ENCODE assay signal across 14 mouse cellular contexts in genomic region chr14:74359663-74360552, GRCm38 (mm10).
DNase-seq lines count a peak whose midpoint lies in the region; ATAC-seq lines count a peak whose summit lies in the region.
"Had no signal": no experiment of that assay in that cellular context is flagged by ENCODE, and none has a peak within 500 bp of the region (broad histone marks: within the 10 kb centered on the region; RNA-seq: fewer than 3 reads in every experiment).

No protein-coding gene starts in this region.

- peak; percentile 37 for DNase-seq in embryonic facial prominence, embryonic 14.5 days (ENCODE audit: low spot score)
- DNase-seq in embryonic facial prominence, embryonic 10.5 days (ENCODE audit: low spot score): no peak
- peak; percentile 34 for DNase-seq in thymus, postnatal 0 days (ENCODE audit: low spot score)
- DNase-seq in thymus, postnatal 4 days: no peak
- no peak for DNase-seq in urinary bladder, postnatal 25 days (ENCODE audit: low spot score)
- DNase-seq in testis, postnatal 10 days (ENCODE audit: low spot score): no peak
- DNase-seq in layer of hippocampus, adult 18-20 months (ENCODE audit: low spot score in 2 of 2): no peak
- DNase-seq: cerebellum, adult 9-11 months; gastrocnemius, postnatal 10 days; lung, adult 2 months; right cerebral cortex, postnatal 4 days had no signal

- WGBS in embryonic facial prominence, embryonic 14.5 days: 43% methylated on average over 12 of the region's 12 CpGs
- 56% methylated on average over 12 of the region's 12 CpGs for WGBS in embryonic facial prominence, embryonic 10.5 days
- 37% methylated on average over 12 of the region's 12 CpGs for WGBS in hindbrain, embryonic 15.5 days

- no peak overlapping the region for H3K4me2 ChIP-seq in embryonic facial prominence, embryonic 14.5 days (ENCODE audit: low read depth, low read length)
- H3K4me2 ChIP-seq in hindbrain, embryonic 15.5 days: peak overlapping the region; percentile 14; the same call in 1 of the 2 replicates
- H3K4me2 ChIP-seq: stomach, embryonic 15.5 days had no signal

- no peak overlapping the region for H3K9ac ChIP-seq in embryonic facial prominence, embryonic 14.5 days (ENCODE audit: low read depth, low read length)
- H3K9ac ChIP-seq in hindbrain, embryonic 15.5 days: no peak overlapping the region
- H3K9ac ChIP-seq: stomach, embryonic 15.5 days had no signal

- no peaks in the 10 kb centered on the region for H3K9me3 ChIP-seq in embryonic facial prominence, embryonic 14.5 days (ENCODE audit: control insufficient read depth, low read length)
- no peaks in the 10 kb centered on the region for H3K9me3 ChIP-seq in embryonic facial prominence, embryonic 10.5 days
- H3K9me3 ChIP-seq in hindbrain, embryonic 15.5 days: no peaks in the 10 kb centered on the region
- H3K9me3 ChIP-seq: stomach, embryonic 15.5 days had no signal

- no peaks in the 10 kb centered on the region for H3K27me3 ChIP-seq in embryonic facial prominence, embryonic 14.5 days (replicated peaks; ENCODE audit: control insufficient read depth, insufficient read depth, low read length)
- H3K27me3 ChIP-seq in embryonic facial prominence, embryonic 10.5 days (replicated peaks; ENCODE audit: low read depth, poor library complexity, severe bottlenecking): no peaks in the 10 kb centered on the region
- no peaks in the 10 kb centered on the region for H3K27me3 ChIP-seq in hindbrain, embryonic 15.5 days
- H3K27me3 ChIP-seq: stomach, embryonic 15.5 days had no signal

- no peaks in the 10 kb centered on the region for H3K36me3 ChIP-seq in embryonic facial prominence, embryonic 14.5 days (ENCODE audit: control insufficient read depth, insufficient read depth, low read length)
- no peaks in the 10 kb centered on the region for H3K36me3 ChIP-seq in embryonic facial prominence, embryonic 10.5 days (replicated peaks)
- no peaks in the 10 kb centered on the region for H3K36me3 ChIP-seq in hindbrain, embryonic 15.5 days
- H3K36me3 ChIP-seq: stomach, embryonic 15.5 days had no signal

- peak; percentile 65; the same call in 1 of the 2 replicates for ATAC-seq in embryonic facial prominence, embryonic 14.5 days (ENCODE audit: low read depth)
- ATAC-seq in hindbrain, embryonic 15.5 days (ENCODE audit: low FRiP score, low read depth): 0 out of 2 replicates have a peak, but pooled peaks have one; percentile 63

- no peak overlapping the region for H3K27ac ChIP-seq in embryonic facial prominence, embryonic 14.5 days (replicated peaks; ENCODE audit: low read depth, low read length)
- H3K27ac ChIP-seq in embryonic facial prominence, embryonic 10.5 days (replicated peaks): no peak overlapping the region
- H3K27ac ChIP-seq in hindbrain, embryonic 15.5 days (replicated peaks): no peak overlapping the region
- H3K27ac ChIP-seq: stomach, embryonic 15.5 days had no signal

- H3K4me1 ChIP-seq in embryonic facial prominence, embryonic 14.5 days (ENCODE audit: control insufficient read depth, insufficient read depth, low read length): no peaks in the 10 kb centered on the region
- H3K4me1 ChIP-seq in embryonic facial prominence, embryonic 10.5 days: 0 out of 2 replicates have a peak, but pooled peaks cover 6% of the 10 kb centered on the region
- no peaks in the 10 kb centered on the region; the same call in 1 of the 2 replicates for H3K4me1 ChIP-seq in hindbrain, embryonic 15.5 days (replicated peaks)
- H3K4me1 ChIP-seq: stomach, embryonic 15.5 days had no signal

- no peak overlapping the region for H3K4me3 ChIP-seq in embryonic facial prominence, embryonic 14.5 days (ENCODE audit: low read depth, low read length)
- H3K4me3 ChIP-seq in embryonic facial prominence, embryonic 10.5 days: no peak overlapping the region
- no peak overlapping the region for H3K4me3 ChIP-seq in hindbrain, embryonic 15.5 days
- H3K4me3 ChIP-seq: erythroblast, embryonic 14.5 days; stomach, embryonic 15.5 days had no signal

Comparison
In these comparisons a context has a peak if more than half of its experiments do, and no peak if none do; other contexts are left out.
1. DNase-seq: peak in embryonic facial prominence, embryonic 14.5 days (single experiment) and thymus, postnatal 0 days (single experiment); none in embryonic facial prominence, embryonic 10.5 days (single experiment), thymus, postnatal 4 days (single experiment), urinary bladder, postnatal 25 days (single experiment), testis, postnatal 10 days (single experiment) and layer of hippocampus, adult 18-20 months (0 of 2).